Mouse (Mus musculus) ES-Bruce4 (cell line): ENCODE measurements around the gene Rbm47. TPM values are rescaled to one million over a fixed set of nuclear protein-coding genes. Genes with fewer than 3 reads are reported as not detected.
A peak's percentile ranks its signal among the peaks of the same experiment; 100 is the strongest.

Experiments used
- H3K27ac ChIP-seq: 2 replicates; pipeline ENCODE4 v1.5.1; 2012; ENCODE audit warnings: low read length, inconsistent platforms; ENCODE audit not compliant: insufficient read depth
- H3K27me3 ChIP-seq: 2 replicates; pipeline ENCODE4 v1.6.1; 2012; ENCODE audit warnings: mild to moderate bottlenecking, low read length, inconsistent platforms; ENCODE audit not compliant: control insufficient read depth, poor library complexity, insufficient read depth, severe bottlenecking
- H3K36me3 ChIP-seq: 2 replicates; pipeline ENCODE4 v1.6.1; 2012; ENCODE audit warnings: inconsistent platforms, mild to moderate bottlenecking, low read length, moderate library complexity; ENCODE audit not compliant: control insufficient read depth, poor library complexity, insufficient read depth, severe bottlenecking
- H3K4me1 ChIP-seq: one replicate; pipeline ENCODE4 v1.8.1; 2011; ENCODE audit warnings: low read length; ENCODE audit not compliant: control insufficient read depth, insufficient read depth
- H3K4me3 ChIP-seq: 2 replicates; pipeline ENCODE4 v1.5.1; 2011; ENCODE audit warnings: low read depth, mild to moderate bottlenecking, low read length
- H3K9ac ChIP-seq: 2 replicates; pipeline ENCODE4 v1.6.1; 2012; ENCODE audit warnings: low read depth, mild to moderate bottlenecking, inconsistent platforms; ENCODE audit not compliant: poor library complexity, severe bottlenecking
- H3K9me3 ChIP-seq: replicated peaks from 2 replicates; pipeline ENCODE4 v1.6.1; 2012; ENCODE audit warnings: mild to moderate bottlenecking, low read length, inconsistent platforms; ENCODE audit not compliant: control insufficient read depth, poor library complexity, insufficient read depth, severe bottlenecking
- CTCF ChIP-seq: IDR thresholded peaks from one replicate; pipeline ENCODE4 v1.8.1; 2011; ENCODE audit warnings: low read depth, low read length
- EP300 ChIP-seq: IDR thresholded peaks from 2 replicates; pipeline ENCODE4 v1.6.1; 2011; ENCODE audit warnings: low read depth, low read length; ENCODE audit not compliant: insufficient read depth
- POLR2A ChIP-seq: IDR thresholded peaks from one replicate; pipeline ENCODE4 v1.8.1; 2011; ENCODE audit warnings: low read length; ENCODE audit not compliant: insufficient read depth
- polyA plus RNA-seq: library from polyadenylated mRNA; stranded (reverse); fragments of >200 nt; gene quantifications from 2 replicates; pipeline ENCODE4 v1.2.4, GENCODE M21; 2011; ENCODE audit warnings: low read depth; ENCODE audit not compliant: missing spikeins, insufficient read depth, insufficient read length

Gene Rbm47
- polyA plus RNA-seq, 1 experiment = 82.8 TPM

DNA sequence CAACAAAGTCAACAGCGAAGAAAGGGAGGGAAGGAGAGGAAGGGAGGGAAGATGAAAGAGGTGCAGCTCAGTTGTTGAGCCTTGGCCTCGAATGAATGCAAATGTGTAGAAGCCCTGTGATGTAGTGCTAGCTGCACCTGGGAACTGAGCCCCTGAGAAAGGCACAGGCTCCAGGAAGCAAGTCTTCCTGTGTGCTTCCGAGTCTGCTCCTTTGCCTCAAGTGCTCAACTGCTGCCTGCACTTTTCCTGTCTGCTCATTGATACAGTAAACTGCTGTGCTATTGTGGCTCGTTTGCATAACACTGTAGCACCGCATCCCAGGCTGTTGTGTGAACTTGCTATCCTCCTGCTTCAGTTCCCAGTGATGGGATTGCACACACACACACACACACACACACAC, 19.4 kb downstream of the Rbm47 start:
- Histone ChIP-seq H3K4me3 (no peak overlapping the region), H3K27ac (no peak overlapping the region), H3K4me1 (no peaks in the 10 kb centered on the region), H3K9ac (no peak overlapping the region), H3K36me3 (no peaks in the 10 kb centered on the region), H3K27me3 (no peaks in the 10 kb centered on the region), H3K9me3 (no peaks in the 10 kb centered on the region)
- TF ChIP-seq POLR2A (no peak), EP300 (peak; percentile 85)

DNA sequence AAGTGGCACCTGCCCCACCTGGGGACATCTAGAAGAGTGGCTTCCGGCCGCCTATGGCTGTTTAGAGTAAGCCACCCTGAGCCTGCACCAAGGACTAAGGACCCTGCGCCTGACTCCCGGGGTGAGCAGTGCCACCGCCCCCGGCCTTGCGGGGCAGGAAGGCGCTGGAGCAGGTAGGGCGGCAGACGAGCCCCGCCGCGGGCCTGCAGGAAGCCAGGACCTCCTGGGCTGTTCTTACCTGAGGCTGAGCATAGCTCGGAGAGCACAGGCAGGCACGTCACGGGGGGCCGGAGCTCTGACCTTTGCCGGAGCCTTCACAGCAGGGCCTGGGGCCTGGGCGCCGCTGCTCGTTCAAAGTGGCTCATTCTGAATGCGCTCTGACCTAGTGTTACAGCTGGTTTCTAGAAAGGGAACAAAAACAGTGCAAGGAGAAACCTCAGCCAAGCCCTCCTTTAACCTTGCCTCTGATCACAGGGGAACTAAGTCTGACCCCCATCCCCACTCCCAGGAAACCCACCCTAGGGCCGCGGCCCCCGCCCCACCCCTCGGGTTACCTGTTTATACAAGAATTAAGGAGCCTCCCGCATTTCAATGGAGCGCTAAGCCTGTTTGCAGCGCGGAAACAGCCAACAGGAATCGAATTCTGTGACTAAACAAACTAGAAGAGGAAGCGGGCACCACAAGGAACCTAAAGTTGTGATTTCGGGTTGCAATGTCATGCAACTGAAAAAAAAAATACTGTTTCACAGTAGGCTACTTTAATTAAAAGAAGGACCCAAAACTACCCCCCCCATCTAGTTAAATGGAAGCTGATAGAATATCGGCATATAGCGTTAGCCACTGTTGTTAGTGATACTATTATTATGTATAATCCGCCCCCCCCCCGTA, 21.4 kb downstream of the Rbm47 start:
- Histone ChIP-seq H3K4me1 (no peaks in the 10 kb centered on the region), H3K9me3 (no peaks in the 10 kb centered on the region), H3K27ac (peak overlapping the region; percentile 93), H3K36me3 (no peaks in the 10 kb centered on the region), H3K4me3 (peak overlapping the region; percentile 93), H3K9ac (peak overlapping the region; percentile 96), H3K27me3 (no peaks in the 10 kb centered on the region)
- TF ChIP-seq EP300 = peak; percentile 95
- TF ChIP-seq CTCF = no peak
- no peak for TF ChIP-seq POLR2A

DNA sequence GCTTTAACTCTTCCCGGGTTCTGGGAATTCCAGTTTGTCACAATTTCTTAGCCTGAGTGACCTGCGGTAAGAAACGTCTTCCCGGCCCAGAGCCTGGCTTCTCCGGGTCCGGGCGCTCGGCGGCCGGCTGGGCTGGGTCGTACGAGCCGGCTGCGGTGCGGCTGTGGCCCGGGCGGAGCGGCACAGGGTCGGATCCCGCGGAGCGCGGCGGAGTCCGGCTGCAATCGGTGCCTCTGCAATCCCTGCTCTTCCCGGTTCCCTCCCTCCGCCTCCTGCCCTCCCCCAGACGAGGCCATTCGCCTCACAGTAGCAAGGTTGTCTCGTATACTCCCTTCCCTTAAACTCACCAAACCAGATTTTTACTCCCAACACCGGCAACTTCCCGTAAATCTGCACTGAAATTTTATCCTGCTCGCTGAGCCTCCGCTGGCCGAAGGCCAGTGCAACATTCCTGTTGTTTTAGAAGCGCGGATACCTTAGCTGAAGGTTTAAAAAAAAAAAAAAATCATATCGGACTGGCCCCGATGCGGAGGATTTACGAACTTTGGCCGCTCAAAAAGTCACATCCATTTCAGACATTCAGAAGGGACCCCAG, 22.1 kb downstream of the Rbm47 start:
- H3K36me3 ChIP-seq = no peaks in the 10 kb centered on the region
- no peaks in the 10 kb centered on the region for H3K27me3 ChIP-seq
- H3K4me1 ChIP-seq = no peaks in the 10 kb centered on the region
- peak overlapping the region; percentile 93 for H3K4me3 ChIP-seq
- H3K9ac ChIP-seq = peak overlapping the region; percentile 96
- no peaks in the 10 kb centered on the region for H3K9me3 ChIP-seq
- TF ChIP-seq POLR2A (no peak), CTCF (no peak), EP300 (0 out of 2 replicates have a peak, but pooled peaks have one; percentile 50)
- peak overlapping the region; percentile 93 for H3K27ac ChIP-seq

DNA sequence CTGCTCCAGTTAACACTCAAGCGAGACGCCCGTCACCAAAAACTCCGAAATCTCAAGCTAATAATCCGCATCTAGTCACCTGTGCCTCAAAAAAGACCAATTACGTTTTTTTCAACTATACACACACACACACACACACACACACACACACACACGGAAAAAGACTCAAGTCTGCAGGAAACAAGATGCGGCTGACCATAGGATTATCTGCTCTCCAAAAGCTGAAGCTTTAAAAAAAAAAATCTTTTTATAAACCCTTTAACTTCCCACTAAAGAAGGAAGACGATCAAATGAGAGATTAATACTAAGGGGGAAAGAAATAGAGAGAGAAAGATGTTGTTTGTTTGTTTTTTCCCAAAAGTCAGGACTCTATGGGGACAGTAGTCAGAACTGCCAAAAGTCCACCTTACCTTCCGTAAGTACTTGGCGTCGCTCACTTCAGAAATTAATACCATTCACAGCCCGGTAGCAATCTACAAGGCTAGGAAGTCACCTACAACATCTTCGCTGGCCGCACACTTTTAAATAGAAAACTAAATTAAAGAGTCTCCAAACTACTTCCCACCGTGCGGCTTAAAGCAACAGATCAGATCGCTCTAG, 22.7 kb downstream of the Rbm47 start:
- Histone ChIP-seq H3K27me3 (no peaks in the 10 kb centered on the region), H3K36me3 (no peaks in the 10 kb centered on the region), H3K9ac (peak overlapping the region; percentile 96), H3K27ac (peak overlapping the region; percentile 93), H3K4me3 (peak overlapping the region; percentile 93), H3K9me3 (no peaks in the 10 kb centered on the region), H3K4me1 (no peaks in the 10 kb centered on the region)
- TF ChIP-seq POLR2A = no peak
- TF ChIP-seq EP300 = no peak
- TF ChIP-seq CTCF = no peak

DNA sequence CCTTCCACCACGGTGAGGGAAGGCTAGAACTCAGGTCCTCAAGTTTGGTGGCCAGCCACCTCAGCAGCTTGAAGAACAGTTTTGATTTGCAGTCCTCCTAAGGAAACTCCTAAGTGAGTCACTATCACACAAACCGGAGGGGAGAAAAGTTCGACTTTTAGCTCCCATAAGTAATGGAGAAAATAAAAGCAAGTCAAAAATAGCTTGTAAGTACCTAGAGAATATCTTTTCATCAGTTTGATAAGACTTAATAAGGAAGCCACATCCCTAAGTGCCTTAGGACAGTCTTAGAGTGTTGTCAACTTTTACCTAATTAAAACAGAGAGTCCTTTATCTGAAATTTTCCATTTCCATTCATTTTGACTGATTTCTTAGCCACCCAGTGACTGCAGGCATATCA, 23.3 kb downstream of the Rbm47 start:
- TF ChIP-seq EP300 (no peak), POLR2A (no peak), CTCF (no peak)
- 0 out of 2 replicates have a peak overlapping the region, but pooled peaks have one; percentile 6 for H3K4me3 ChIP-seq
- no peaks in the 10 kb centered on the region for H3K27me3 ChIP-seq
- H3K4me1 ChIP-seq = no peaks in the 10 kb centered on the region
- H3K27ac ChIP-seq = no peak overlapping the region
- H3K9me3 ChIP-seq = no peaks in the 10 kb centered on the region
- peak overlapping the region; percentile 96; the same call in 1 of the 2 replicates for H3K9ac ChIP-seq
- no peaks in the 10 kb centered on the region for H3K36me3 ChIP-seq
